Mouse (Mus musculus): ENCODE measurements around the gene Sco1.

- TF ChIP-seq CTCF (IDR thresholded peaks at IDR 0.05; ENCODE audit: borderline replicate concordance, insufficient read depth, low read length) (no peak), POLR2A (IDR thresholded peaks at IDR 0.05; ENCODE audit: low read depth, low read length) (no peak)
Observed at GRCm38 (mm10) chr11:67105689-67106088, 53.2 kb downstream of the Sco1 start.
